Mouse (Mus musculus) forebrain, embryonic 15.5 days (tissue): Measurements from ENCODE around the gene Cds2. TPM values are rescaled to one million over a fixed set of nuclear protein-coding genes. Genes with fewer than 3 reads are reported as not detected.

ENCODE experiments used
- ATAC-seq: fragments of 200-750 bp; cut with Nextera tagmentation; replicated peaks from 2 replicates; pipeline ENCODE4 v1.8.0; 2017; ENCODE audit warnings: mild to moderate bottlenecking, moderate TSS enrichment, moderate library complexity
- H3K27ac ChIP-seq: fragments of 300-500 bp; sonication (generic); replicated peaks from 2 replicates; pipeline ENCODE4 v1.5.1; 2015; ENCODE audit warnings: mild to moderate bottlenecking, inconsistent platforms
- H3K27me3 ChIP-seq: fragments of 300-500 bp; sonication (generic); 2 replicates; pipeline ENCODE4 v1.6.1; 2015; ENCODE audit warnings: inconsistent platforms
- H3K36me3 ChIP-seq: fragments of 300-500 bp; sonication (generic); 2 replicates; pipeline ENCODE4 v1.6.1; 2015; ENCODE audit warnings: mild to moderate bottlenecking, inconsistent platforms
- H3K4me1 ChIP-seq: fragments of 300-500 bp; sonication (generic); 2 replicates; pipeline ENCODE4 v1.6.1; 2015; ENCODE audit warnings: inconsistent platforms
- H3K4me2 ChIP-seq: fragments of 300-500 bp; sonication (generic); replicated peaks from 2 replicates; pipeline ENCODE4 v1.6.1; 2015; ENCODE audit warnings: mild to moderate bottlenecking, inconsistent platforms
- H3K4me3 ChIP-seq: fragments of 300-500 bp; sonication (generic); 2 replicates; pipeline ENCODE4 v1.5.1; 2015; ENCODE audit warnings: mild to moderate bottlenecking, inconsistent platforms
- H3K9ac ChIP-seq: fragments of 300-500 bp; sonication (generic); replicated peaks from 2 replicates; pipeline ENCODE4 v1.6.1; 2015; ENCODE audit warnings: mild to moderate bottlenecking, inconsistent platforms
- H3K9me3 ChIP-seq: fragments of 300-500 bp; sonication (generic); 2 replicates; pipeline ENCODE4 v1.6.1; 2016; ENCODE audit warnings: inconsistent platforms
- WGBS: fragments of 180-500 bp; shearing (Covaris S2); methylation state at CpG from one replicate; pipeline ENCODE4 v1.1.7; 2015; ENCODE audit warnings: mixed read lengths; 5-methylcytosine and 5-hydroxymethylcytosine counted together
- polyA plus RNA-seq: library from polyadenylated mRNA; unstranded; fragments of >200 nt; fragmentation: Nextera tagmentation; extraction: Ambion mirVana; gene quantifications from 2 replicates; pipeline ENCODE4 v1.2.1, GENCODE M21; 2015

The Cds2 gene
- polyA plus RNA-seq, 1 experiment from 2014 or later = 25.7 TPM

DNA sequence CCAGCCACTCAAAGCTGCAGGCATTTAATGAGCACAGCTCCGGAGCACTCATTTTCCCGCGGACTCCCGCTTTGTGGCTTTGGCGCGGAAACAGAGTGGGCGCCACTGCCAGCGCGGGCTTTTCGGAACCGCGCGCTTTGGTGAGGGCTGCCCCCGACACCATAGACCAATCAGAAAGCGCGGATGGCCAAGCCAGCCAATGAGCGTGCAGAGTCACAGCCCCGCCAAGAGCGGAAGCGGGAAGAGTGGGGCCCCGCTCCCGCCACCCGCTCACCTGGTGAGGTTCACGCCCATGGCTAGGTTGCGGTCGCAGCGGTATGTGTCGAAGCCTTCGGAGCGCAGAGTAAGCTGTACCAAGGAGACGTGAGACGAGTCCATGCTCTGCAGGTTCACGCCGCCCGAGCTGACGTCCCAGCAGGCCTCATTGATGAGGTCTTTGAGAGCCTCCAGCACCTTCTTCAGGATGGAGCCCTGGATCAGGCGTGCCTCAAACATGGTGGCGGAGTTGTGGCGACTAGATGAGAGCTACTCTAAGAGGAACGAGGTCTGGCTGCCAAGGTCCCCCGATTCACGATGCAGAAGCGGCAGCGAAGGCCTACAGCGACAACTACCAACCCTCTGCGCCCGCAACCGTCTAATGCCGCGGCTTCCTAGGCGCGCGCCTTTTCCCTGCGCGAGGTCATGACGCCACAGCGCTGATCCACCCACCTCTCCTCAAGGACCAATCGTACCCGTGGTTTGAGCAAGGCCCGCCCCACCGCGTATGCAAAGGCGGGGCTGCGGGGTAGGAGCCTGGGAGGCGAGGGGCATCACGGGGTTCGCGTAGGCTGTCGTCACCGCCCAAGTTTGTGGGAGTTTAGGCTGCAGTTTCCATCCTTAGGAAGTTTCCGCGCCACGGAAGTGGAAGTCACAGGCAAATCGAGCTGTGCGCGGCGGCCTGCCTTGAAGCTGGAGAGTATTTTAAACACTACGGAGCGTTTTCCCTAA is 10.1 kb upstream of the Cds2 start, which contains the start of gene Pcna:
Pcna (minus strand) TSS at position 773 of the 987 bp plus-strand sequence.
- peak within 1 kb of the TSS; percentile 58 for H3K4me3 ChIP-seq
- peak within 1 kb of the TSS; percentile 86 for H3K27ac ChIP-seq
- no peaks in the 10 kb centered on the region for H3K9me3 ChIP-seq
- H3K4me2 ChIP-seq = peak within 1 kb of the TSS; percentile 57
- WGBS = under 1% methylated on average over 79 of the region's 79 CpGs
- no peaks in the 10 kb centered on the region for H3K27me3 ChIP-seq
- H3K4me1 ChIP-seq = peaks cover 42% of the 10 kb centered on the region
- H3K36me3 ChIP-seq = peaks cover 18% of the 10 kb centered on the region; the same call in 1 of the 2 replicates
- peak; percentile 99 for ATAC-seq
- peak within 1 kb of the TSS; percentile 49 for H3K9ac ChIP-seq

- H3K27ac ChIP-seq = peak overlapping the region; percentile 86; the same call in 1 of the 2 replicates
- peaks cover 18% of the 10 kb centered on the region; the same call in 1 of the 2 replicates for H3K36me3 ChIP-seq
- H3K9ac ChIP-seq = peak overlapping the region; percentile 49
- no peaks in the 10 kb centered on the region for H3K27me3 ChIP-seq
- WGBS = under 1% methylated on average over 7 of the region's 7 CpGs
- no peak for ATAC-seq
- peak overlapping the region; percentile 58 for H3K4me3 ChIP-seq
- peak overlapping the region; percentile 57 for H3K4me2 ChIP-seq
- no peaks in the 10 kb centered on the region for H3K9me3 ChIP-seq
- peaks cover 34% of the 10 kb centered on the region for H3K4me1 ChIP-seq
Measured at GRCm38 (mm10) chr2:132253603-132254002, 9.3 kb upstream of the Cds2 start.

GRCm38 (mm10) chr2:132257350-132258068 is 5.4 kb upstream of the Cds2 start:
- H3K4me3 ChIP-seq = no peak overlapping the region
- H3K4me2 ChIP-seq = no peak overlapping the region
- H3K9ac ChIP-seq = no peak overlapping the region
- no peaks in the 10 kb centered on the region for H3K36me3 ChIP-seq
- H3K4me1 ChIP-seq = peaks cover 5% of the 10 kb centered on the region; the same call in 1 of the 2 replicates
- WGBS = 93% methylated on average over 6 of the region's 6 CpGs
- no peaks in the 10 kb centered on the region for H3K27me3 ChIP-seq
- ATAC-seq = no peak
- no peak overlapping the region for H3K27ac ChIP-seq
- no peaks in the 10 kb centered on the region for H3K9me3 ChIP-seq

GRCm38 (mm10) chr2:132260601-132261000 is 2.3 kb upstream of the Cds2 start:
- Histone ChIP-seq H3K36me3 (no peaks in the 10 kb centered on the region), H3K27ac (no peak overlapping the region), H3K27me3 (no peaks in the 10 kb centered on the region), H3K9me3 (no peaks in the 10 kb centered on the region), H3K4me1 (peaks cover 17% of the 10 kb centered on the region), H3K4me2 (no peak overlapping the region), H3K4me3 (no peak overlapping the region), H3K9ac (no peak overlapping the region)
- WGBS = 97% methylated on average over 3 of the region's 3 CpGs
- ATAC-seq = no peak

GRCm38 (mm10) chr2:132262175-132262574 is 773 bp upstream of the Cds2 start:
- Histone ChIP-seq H3K4me1 (peaks cover 17% of the 10 kb centered on the region), H3K9me3 (no peaks in the 10 kb centered on the region), H3K27ac (0 out of 2 replicates have a peak overlapping the region, but pooled peaks have one; percentile 47), H3K4me3 (no peak overlapping the region; the same call in 1 of the 2 replicates), H3K27me3 (no peaks in the 10 kb centered on the region), H3K36me3 (no peaks in the 10 kb centered on the region), H3K4me2 (peak overlapping the region; percentile 55; the same call in 1 of the 2 replicates), H3K9ac (no peak overlapping the region)
- no peak for ATAC-seq
- WGBS = 74% methylated on average over 6 of the region's 6 CpGs

DNA sequence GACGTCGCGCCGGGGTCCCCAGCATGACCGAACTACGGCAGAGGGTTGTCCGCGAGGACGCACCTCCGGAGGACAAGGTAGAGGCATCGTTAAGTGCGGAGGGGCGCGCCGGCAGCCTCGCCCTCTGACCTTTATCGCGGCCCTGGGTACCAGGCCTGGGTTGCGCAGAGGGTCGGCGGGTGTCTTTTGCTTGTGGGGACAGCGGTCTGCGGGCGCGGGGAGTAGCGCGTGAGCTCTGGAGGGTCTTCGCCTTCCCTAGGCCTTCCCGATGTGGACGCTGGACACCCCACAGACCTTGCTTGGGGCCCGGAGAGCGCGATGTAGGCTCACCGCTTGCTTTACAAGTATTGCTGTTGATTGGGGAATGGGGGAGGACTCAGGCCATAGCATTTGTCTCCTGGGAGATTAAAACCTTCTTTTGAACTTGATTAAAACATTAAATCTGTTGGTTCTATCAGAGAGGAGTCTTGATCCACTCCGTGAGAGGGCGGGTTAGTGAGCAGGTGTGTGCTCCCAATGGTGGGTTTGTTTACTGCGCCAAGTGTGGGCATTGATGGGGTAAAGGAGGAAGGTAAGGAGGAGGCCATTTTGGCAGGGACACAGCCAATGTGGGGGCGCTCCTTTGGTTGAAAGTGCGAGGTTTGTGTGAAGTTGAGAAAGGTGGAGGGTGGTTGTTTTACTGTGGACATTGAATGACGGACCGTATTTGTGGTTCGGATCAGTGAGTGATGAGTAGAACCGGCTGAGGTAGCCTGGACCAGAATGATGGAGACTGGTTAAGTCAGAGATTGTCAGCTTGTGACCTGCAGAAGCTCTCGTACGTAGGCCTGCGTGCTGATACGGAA is 695 bp downstream of the Cds2 start:
- peak; percentile 20; the same call in 1 of the 2 replicates for ATAC-seq
- WGBS = under 1% methylated on average over 47 of the region's 47 CpGs
- H3K4me3 ChIP-seq = peak overlapping the region; percentile 95
- peak overlapping the region; percentile 76 for H3K27ac ChIP-seq
- peaks cover 17% of the 10 kb centered on the region for H3K4me1 ChIP-seq
- no peaks in the 10 kb centered on the region for H3K27me3 ChIP-seq
- H3K9ac ChIP-seq = peak overlapping the region; percentile 92
- H3K4me2 ChIP-seq = peak overlapping the region; percentile 61
- no peaks in the 10 kb centered on the region for H3K36me3 ChIP-seq
- no peaks in the 10 kb centered on the region for H3K9me3 ChIP-seq

DNA sequence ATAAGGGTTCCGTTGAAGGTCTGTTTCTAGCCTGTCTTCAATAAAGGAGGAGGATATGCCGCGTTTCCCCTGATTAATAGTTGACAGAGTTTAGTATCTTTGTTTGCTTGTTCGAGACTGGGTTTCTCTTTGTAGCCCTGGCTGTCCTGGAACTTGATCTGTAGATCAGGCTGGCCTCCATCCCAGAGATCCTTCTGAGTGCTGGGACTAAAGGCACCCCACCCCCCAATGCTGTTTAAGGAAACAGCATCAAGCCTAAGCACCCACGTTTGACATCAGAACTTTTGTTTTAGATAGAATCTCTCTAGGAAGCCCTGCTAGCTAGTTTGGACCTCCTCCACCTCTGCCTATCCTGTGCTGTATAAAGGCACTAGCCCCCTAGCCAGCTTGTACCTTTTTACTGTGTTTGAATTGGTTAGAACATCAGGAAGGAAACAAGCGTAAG is 1.3 kb downstream of the Cds2 start:
- Histone ChIP-seq H3K9me3 (no peaks in the 10 kb centered on the region), H3K27ac (0 out of 2 replicates have a peak overlapping the region, but pooled peaks have one; percentile 76), H3K36me3 (no peaks in the 10 kb centered on the region), H3K9ac (peak overlapping the region; percentile 92), H3K4me3 (peak overlapping the region; percentile 95), H3K4me1 (peaks cover 17% of the 10 kb centered on the region), H3K4me2 (peak overlapping the region; percentile 61), H3K27me3 (no peaks in the 10 kb centered on the region)
- WGBS = 13% methylated on average over 6 of the region's 6 CpGs
- ATAC-seq = no peak

GRCm38 (mm10) chr2:132265196-132265595 is 2.2 kb downstream of the Cds2 start:
- H3K4me2 ChIP-seq = no peak overlapping the region
- H3K4me3 ChIP-seq = no peak overlapping the region
- H3K27ac ChIP-seq = no peak overlapping the region
- no peaks in the 10 kb centered on the region for H3K27me3 ChIP-seq
- no peaks in the 10 kb centered on the region for H3K9me3 ChIP-seq
- no peaks in the 10 kb centered on the region for H3K36me3 ChIP-seq
- no peak for ATAC-seq
- peaks cover 17% of the 10 kb centered on the region for H3K4me1 ChIP-seq
- no peak overlapping the region for H3K9ac ChIP-seq
- WGBS = 91% methylated on average over 9 of the region's 9 CpGs

DNA sequence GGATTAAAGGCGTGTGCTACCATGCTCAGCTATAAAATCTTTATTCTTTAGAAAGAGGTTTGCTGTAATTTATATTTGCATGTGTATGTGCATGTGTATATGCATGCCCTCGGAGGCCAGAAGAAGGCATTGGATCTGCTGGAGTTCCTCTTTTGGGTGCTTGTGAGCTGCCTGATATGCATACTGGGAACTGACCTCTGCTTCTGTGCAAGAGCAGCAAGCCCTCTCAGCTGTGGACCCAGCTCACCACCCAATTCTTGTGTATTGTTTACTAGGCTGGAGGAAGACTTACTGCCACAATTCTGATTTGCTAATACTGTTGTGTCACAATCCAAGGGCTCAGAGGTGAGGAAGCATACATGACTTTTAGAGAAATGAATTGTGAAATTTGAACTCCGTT is 3.1 kb downstream of the Cds2 start:
- H3K4me3 ChIP-seq = no peak overlapping the region
- WGBS = 90% methylated on average over 3 of the region's 3 CpGs
- H3K4me2 ChIP-seq = no peak overlapping the region
- no peaks in the 10 kb centered on the region for H3K36me3 ChIP-seq
- ATAC-seq = no peak
- H3K27ac ChIP-seq = no peak overlapping the region
- peaks cover 17% of the 10 kb centered on the region for H3K4me1 ChIP-seq
- H3K27me3 ChIP-seq = no peaks in the 10 kb centered on the region
- H3K9me3 ChIP-seq = no peaks in the 10 kb centered on the region
- no peak overlapping the region for H3K9ac ChIP-seq

DNA sequence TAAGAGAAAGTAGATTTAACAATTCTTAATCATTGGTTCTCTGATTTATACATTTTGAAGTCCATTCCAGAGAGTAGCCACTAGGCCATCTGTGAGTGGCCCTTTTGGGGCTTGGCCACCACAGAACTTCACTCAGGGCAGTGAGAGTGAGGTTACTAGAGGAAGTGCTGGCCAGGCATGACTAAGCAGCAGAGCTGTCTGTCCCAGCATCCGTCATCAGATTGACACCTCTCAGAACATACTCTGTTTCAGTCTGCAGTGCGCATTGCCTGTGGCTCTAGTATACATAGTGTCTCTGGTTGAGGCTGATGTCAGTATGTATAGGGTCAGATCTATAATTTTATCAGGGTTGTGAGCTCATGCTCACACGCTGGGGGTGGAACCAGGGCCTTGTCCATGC is 6.3 kb downstream of the Cds2 start:
- H3K4me1 ChIP-seq = peaks cover 14% of the 10 kb centered on the region
- no peak for ATAC-seq
- no peak overlapping the region for H3K4me3 ChIP-seq
- no peaks in the 10 kb centered on the region for H3K36me3 ChIP-seq
- H3K27me3 ChIP-seq = no peaks in the 10 kb centered on the region
- no peaks in the 10 kb centered on the region for H3K9me3 ChIP-seq
- no peak overlapping the region for H3K27ac ChIP-seq
- no peak overlapping the region for H3K9ac ChIP-seq
- 85% methylated on average over 3 of the region's 3 CpGs for WGBS
- H3K4me2 ChIP-seq = no peak overlapping the region

DNA sequence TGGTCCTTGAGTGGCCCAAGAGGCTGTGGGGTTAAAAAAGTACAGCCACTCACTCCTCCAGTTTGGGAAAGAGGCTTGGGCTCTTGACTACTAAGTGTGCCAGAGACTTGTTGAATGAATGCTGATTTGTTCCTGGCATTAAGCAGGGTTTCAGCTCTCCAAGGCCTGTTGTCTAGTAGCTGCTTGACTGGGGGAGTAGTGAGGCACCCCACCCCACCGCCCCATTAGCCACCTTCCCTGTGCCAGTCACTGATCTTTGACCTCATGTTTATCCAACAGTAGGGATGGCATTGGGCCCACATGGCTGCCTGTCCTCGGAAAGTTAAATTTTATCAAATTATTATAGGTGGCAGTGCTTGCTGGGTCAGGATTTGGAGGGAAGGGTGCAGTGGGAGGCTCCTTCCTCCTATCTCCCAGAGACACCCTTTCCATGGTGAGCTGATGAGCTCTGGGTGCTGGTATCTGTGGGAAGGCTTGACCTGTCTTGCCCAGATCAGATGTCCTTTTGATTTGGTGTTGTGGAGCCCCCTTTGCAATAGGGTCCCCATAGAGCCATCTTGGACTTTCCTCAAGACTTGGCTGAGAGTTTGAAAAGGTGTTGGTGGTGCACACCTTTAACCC is 7.5 kb downstream of the Cds2 start:
- H3K27ac ChIP-seq = no peak overlapping the region
- WGBS = 82% methylated on average over 2 of the region's 2 CpGs
- H3K27me3 ChIP-seq = no peaks in the 10 kb centered on the region
- no peak for ATAC-seq
- no peak overlapping the region for H3K9ac ChIP-seq
- no peaks in the 10 kb centered on the region for H3K9me3 ChIP-seq
- no peaks in the 10 kb centered on the region for H3K36me3 ChIP-seq
- no peak overlapping the region for H3K4me2 ChIP-seq
- no peak overlapping the region for H3K4me3 ChIP-seq
- 0 out of 2 replicates have a peak, but pooled peaks cover 4% of the 10 kb centered on the region for H3K4me1 ChIP-seq
